Mouse (Mus musculus) midbrain, embryonic 16.5 days (tissue): ENCODE results near the gene Eloa. TPM values are rescaled to one million over a fixed set of nuclear protein-coding genes. Genes with fewer than 3 reads are reported as not detected.

Experiments
- ATAC-seq: fragments of 200-750 bp; cut with Nextera tagmentation; 2 replicates; pipeline ENCODE4 v1.8.0; 2017; ENCODE audit warnings: moderate TSS enrichment
- H3K27ac ChIP-seq: fragments of 300-500 bp; sonication (generic); 2 replicates; pipeline ENCODE4 v1.5.1; 2014; ENCODE audit warnings: mild to moderate bottlenecking, low read length, mixed read lengths
- H3K27me3 ChIP-seq: fragments of 300-500 bp; sonication (generic); 2 replicates; pipeline ENCODE4 v1.6.1; 2014; ENCODE audit warnings: low read depth, low read length, mixed read lengths; ENCODE audit not compliant: control insufficient read depth, insufficient read depth
- H3K36me3 ChIP-seq: fragments of 300-500 bp; sonication (generic); 2 replicates; pipeline ENCODE4 v1.6.1; 2014; ENCODE audit warnings: mild to moderate bottlenecking, low read length, moderate library complexity, mixed read lengths; ENCODE audit not compliant: control insufficient read depth, insufficient read depth
- H3K4me1 ChIP-seq: fragments of 300-500 bp; sonication (generic); 2 replicates; pipeline ENCODE4 v1.6.1; 2014; ENCODE audit warnings: mild to moderate bottlenecking, low read length, mixed read lengths; ENCODE audit not compliant: control insufficient read depth, insufficient read depth
- H3K4me2 ChIP-seq: fragments of 300-500 bp; sonication (generic); 2 replicates; pipeline ENCODE4 v1.6.1; 2014; ENCODE audit warnings: mild to moderate bottlenecking, low read length, mixed read lengths
- H3K4me3 ChIP-seq: fragments of 300-500 bp; sonication (generic); 2 replicates; pipeline ENCODE4 v1.5.1; 2014; ENCODE audit warnings: low read depth, mild to moderate bottlenecking, low read length, moderate library complexity, mixed read lengths
- H3K9ac ChIP-seq: fragments of 300-500 bp; sonication (generic); 2 replicates; pipeline ENCODE4 v1.6.1; 2014; ENCODE audit warnings: low read depth, low read length, mixed read lengths
- H3K9me3 ChIP-seq: fragments of 300-500 bp; sonication (generic); replicated peaks from 2 replicates; pipeline ENCODE4 v1.6.1; 2014; ENCODE audit warnings: mild to moderate bottlenecking, low read length, mixed read lengths; ENCODE audit not compliant: control insufficient read depth, poor library complexity, severe bottlenecking
- WGBS: fragments of 180-500 bp; shearing (Covaris S2); extraction: QIAGEN DNeasy Blood & Tissue Kit; methylation state at CpG from one replicate; pipeline ENCODE4 v1.1.7; 2014; 5-methylcytosine and 5-hydroxymethylcytosine counted together
- polyA plus RNA-seq: library from polyadenylated mRNA; unstranded; fragments of >200 nt; fragmentation: Nextera tagmentation; extraction: Ambion mirVana; gene quantifications from 2 replicates; pipeline ENCODE4 v1.2.1, GENCODE M21; 2015

The Eloa gene
- polyA plus RNA-seq, 1 experiment from 2014 or later = 26.7 TPM

- no peak overlapping the region for H3K9ac ChIP-seq
- no peak overlapping the region; the same call in 1 of the 2 replicates for H3K4me2 ChIP-seq
- no peaks in the 10 kb centered on the region for H3K27me3 ChIP-seq
- H3K9me3 ChIP-seq = no peaks in the 10 kb centered on the region
- ATAC-seq = no peak
- WGBS = 87% methylated on average over 9 of the region's 9 CpGs
- H3K36me3 ChIP-seq = peaks cover 26% of the 10 kb centered on the region
- no peak overlapping the region for H3K27ac ChIP-seq
- H3K4me1 ChIP-seq = peaks cover 16% of the 10 kb centered on the region
- no peak overlapping the region for H3K4me3 ChIP-seq
These were observed 56.5 kb downstream of the Eloa start for GRCm38 (mm10) chr4:135965113-135965512.

- 0 out of 2 replicates have a peak, but pooled peaks have one; percentile 6 for ATAC-seq
- Histone ChIP-seq H3K36me3 (peaks cover 29% of the 10 kb centered on the region), H3K9ac (peak overlapping the region; percentile 81), H3K4me3 (peak overlapping the region; percentile 66), H3K27me3 (no peaks in the 10 kb centered on the region), H3K9me3 (no peaks in the 10 kb centered on the region), H3K4me2 (peak overlapping the region; percentile 82), H3K27ac (peak overlapping the region; percentile 91), H3K4me1 (peaks cover 16% of the 10 kb centered on the region)
- WGBS = 3% methylated on average over 12 of the region's 12 CpGs
These were observed 57.1 kb downstream of the Eloa start for GRCm38 (mm10) chr4:135964426-135964825.

GRCm38 (mm10) chr4:135963457-135964193, 57.9 kb downstream of the Eloa start, which contains the start of gene Gale:
Gene Gale (plus strand): TSS chr4:135963727.
- Histone ChIP-seq H3K4me1 (peaks cover 16% of the 10 kb centered on the region), H3K4me3 (peak within 1 kb of the TSS; percentile 66), H3K27me3 (no peaks in the 10 kb centered on the region), H3K36me3 (peaks cover 24% of the 10 kb centered on the region), H3K4me2 (peak within 1 kb of the TSS; percentile 91), H3K27ac (peak within 1 kb of the TSS; percentile 91), H3K9me3 (no peaks in the 10 kb centered on the region), H3K9ac (peak within 1 kb of the TSS; percentile 81)
- ATAC-seq = peak; percentile 94
- WGBS = under 1% methylated on average over 56 of the region's 56 CpGs

GRCm38 (mm10) chr4:135962946-135963345, 58.6 kb downstream of the Eloa start:
- Histone ChIP-seq H3K4me2 (peak overlapping the region; percentile 91), H3K9ac (peak overlapping the region; percentile 81), H3K4me3 (peak overlapping the region; percentile 66), H3K27ac (peak overlapping the region; percentile 91), H3K27me3 (no peaks in the 10 kb centered on the region), H3K9me3 (no peaks in the 10 kb centered on the region), H3K4me1 (peaks cover 16% of the 10 kb centered on the region), H3K36me3 (peaks cover 17% of the 10 kb centered on the region)
- ATAC-seq = no peak; the same call in 1 of the 2 replicates
- WGBS = 8% methylated on average over 15 of the region's 15 CpGs

- Histone ChIP-seq H3K27me3 (no peaks in the 10 kb centered on the region), H3K9ac (no peak overlapping the region), H3K27ac (no peak overlapping the region), H3K4me1 (peaks cover 16% of the 10 kb centered on the region), H3K4me2 (no peak overlapping the region), H3K36me3 (peaks cover 10% of the 10 kb centered on the region), H3K9me3 (no peaks in the 10 kb centered on the region), H3K4me3 (no peak overlapping the region)
- ATAC-seq = no peak
- WGBS = 89% methylated on average over 7 of the region's 7 CpGs
These were observed 59.4 kb downstream of the Eloa start for GRCm38 (mm10) chr4:135962198-135962597.

- Histone ChIP-seq H3K4me1 (peaks cover 16% of the 10 kb centered on the region), H3K9ac (no peak overlapping the region), H3K4me2 (no peak overlapping the region), H3K27ac (no peak overlapping the region), H3K4me3 (no peak overlapping the region), H3K9me3 (no peaks in the 10 kb centered on the region), H3K36me3 (peaks cover 10% of the 10 kb centered on the region), H3K27me3 (no peaks in the 10 kb centered on the region)
- no peak for ATAC-seq
- WGBS = 91% methylated on average over 5 of the region's 5 CpGs
These were observed 59.9 kb downstream of the Eloa start for GRCm38 (mm10) chr4:135961709-135962108.

GRCm38 (mm10) chr4:135960717-135961116, 60.8 kb downstream of the Eloa start:
- Histone ChIP-seq H3K36me3 (peaks cover 15% of the 10 kb centered on the region), H3K4me2 (no peak overlapping the region), H3K9me3 (no peaks in the 10 kb centered on the region), H3K27ac (no peak overlapping the region), H3K9ac (no peak overlapping the region), H3K27me3 (no peaks in the 10 kb centered on the region), H3K4me3 (no peak overlapping the region), H3K4me1 (peaks cover 16% of the 10 kb centered on the region)
- 23% methylated on average over 5 of the region's 5 CpGs for WGBS
- no peak for ATAC-seq

GRCm38 (mm10) chr4:135958354-135958753, 63.2 kb downstream of the Eloa start:
- Histone ChIP-seq H3K27me3 (no peaks in the 10 kb centered on the region), H3K9me3 (no peaks in the 10 kb centered on the region), H3K4me2 (no peak overlapping the region), H3K36me3 (peaks cover 21% of the 10 kb centered on the region), H3K4me3 (no peak overlapping the region), H3K4me1 (peaks cover 6% of the 10 kb centered on the region), H3K27ac (no peak overlapping the region), H3K9ac (no peak overlapping the region)
- ATAC-seq = no peak
- WGBS = 65% methylated on average over 8 of the region's 8 CpGs

GRCm38 (mm10) chr4:135955886-135956285, 65.7 kb downstream of the Eloa start:
- no peak overlapping the region for H3K27ac ChIP-seq
- H3K9ac ChIP-seq = no peak overlapping the region
- peaks cover 33% of the 10 kb centered on the region for H3K36me3 ChIP-seq
- no peak for ATAC-seq
- no peak overlapping the region for H3K4me2 ChIP-seq
- no peak overlapping the region for H3K4me3 ChIP-seq
- H3K4me1 ChIP-seq = no peaks in the 10 kb centered on the region
- no peaks in the 10 kb centered on the region for H3K9me3 ChIP-seq
- no peaks in the 10 kb centered on the region for H3K27me3 ChIP-seq
- WGBS = 85% methylated on average over 8 of the region's 9 CpGs
